Mouse (Mus musculus) heart, postnatal 0 days (tissue): ENCODE measurements around the gene 5730522E02Rik.

Experiments used
- CTCF ChIP-seq: IDR thresholded peaks from 2 replicates; pipeline ENCODE4 v1.5.1; 2016; ENCODE audit warnings: antibody characterized with exemption, control low read depth, low read depth
- EP300 ChIP-seq: IDR thresholded peaks from 2 replicates; pipeline ENCODE4 v1.6.1; 2016; ENCODE audit warnings: antibody characterized with exemption, low read depth

- TF ChIP-seq CTCF (no peak), EP300 (no peak)
Measured at GRCm38 (mm10) chr11:25684731-25685130, 525.8 kb downstream of the 5730522E02Rik start.
